Mouse (Mus musculus): Measurements from ENCODE around the gene Dus2.

Gene Dus2

DNA sequence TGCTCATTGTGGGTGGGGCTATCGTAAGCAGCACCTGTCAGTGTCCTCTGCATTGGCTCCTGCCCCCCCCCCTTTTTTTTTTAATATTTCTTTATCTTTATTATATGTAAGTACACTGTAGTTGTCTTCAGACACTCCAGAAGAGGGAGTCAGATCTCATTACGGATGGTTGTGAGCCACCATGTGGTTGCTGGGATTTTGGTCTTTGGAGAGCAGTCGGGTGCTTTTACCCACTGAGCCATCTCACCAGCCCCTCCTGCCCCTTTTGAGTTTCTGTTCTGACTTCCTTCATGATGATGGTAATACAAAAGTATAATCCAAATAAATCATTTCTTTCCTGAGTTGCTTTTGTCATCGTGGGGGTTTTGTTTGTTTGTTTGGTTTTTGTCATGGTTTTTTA, 111.2 kb downstream of the Dus2 start:
- no peak for DNase-seq
